ENCODE assay signal across 24 mouse cellular contexts in the genomic region with DNA sequence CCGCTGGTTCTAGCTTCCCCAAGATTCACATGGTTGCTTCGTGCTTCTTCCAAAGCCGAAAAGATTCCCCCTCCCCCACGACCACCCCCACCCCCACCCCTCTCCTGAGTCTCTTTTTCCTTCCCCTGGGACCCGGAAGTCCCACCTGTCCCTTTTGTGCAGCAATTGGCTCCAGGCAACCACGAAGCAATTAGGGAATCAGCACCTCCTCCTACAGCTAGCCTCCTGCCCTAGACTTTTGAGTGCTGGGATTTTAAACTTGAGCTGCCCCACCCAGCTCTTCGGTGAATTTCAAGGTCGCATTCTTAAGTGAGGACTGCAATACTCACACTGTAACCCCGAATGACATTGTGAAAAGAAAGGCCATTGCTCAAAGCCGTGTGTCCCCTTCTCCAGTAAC.
"Had no signal": no experiment of that assay in that cellular context is flagged by ENCODE, and none has a peak within 500 bp of the region (broad histone marks: within the 10 kb centered on the region; RNA-seq: fewer than 3 reads in every experiment).

No protein-coding gene starts in this region.

- H3K4me3 ChIP-seq: layer of hippocampus, adult 2 months; left cerebral cortex, adult 2 months; limb, embryonic 12.5 days; limb, embryonic 15.5 days; lung, embryonic 15.5 days; midbrain, embryonic 12.5 days; midbrain, embryonic 15.5 days; neural tube, embryonic 12.5 days; neural tube, embryonic 15.5 days had no signal

- H3K27me3 ChIP-seq: lung, embryonic 15.5 days; midbrain, embryonic 12.5 days; midbrain, embryonic 15.5 days; neural tube, embryonic 12.5 days; neural tube, embryonic 15.5 days had no signal

- H3K9ac ChIP-seq: limb, embryonic 12.5 days; limb, embryonic 15.5 days; liver, embryonic 14.5 days; liver, postnatal 0 days; lung, embryonic 15.5 days; midbrain, embryonic 12.5 days; midbrain, embryonic 15.5 days; neural tube, embryonic 12.5 days; neural tube, embryonic 15.5 days had no signal

- H3K36me3 ChIP-seq: limb, embryonic 12.5 days; limb, embryonic 15.5 days; lung, embryonic 15.5 days; midbrain, embryonic 12.5 days; midbrain, embryonic 15.5 days; neural tube, embryonic 12.5 days; neural tube, embryonic 15.5 days had no signal

- ATAC-seq: liver, postnatal 0 days; midbrain, embryonic 15.5 days had no signal

- DNase-seq: kidney, adult 2 months; kidney, postnatal 25 days; layer of hippocampus, adult 9-11 months; left cerebral cortex, postnatal 4 days; liver, postnatal 0 days; lung, postnatal 14 days; lung, postnatal 4 days; right cerebral cortex, adult 18-20 months; right cerebral cortex, postnatal 14 days; right cerebral cortex, postnatal 4 days; thymus, postnatal 25 days had no signal

- H3K4me1 ChIP-seq: lung, embryonic 15.5 days; midbrain, embryonic 15.5 days; neural tube, embryonic 12.5 days had no signal

- H3K9me3 ChIP-seq: limb, embryonic 12.5 days; limb, embryonic 15.5 days; lung, embryonic 15.5 days; midbrain, embryonic 12.5 days; midbrain, embryonic 15.5 days; neural tube, embryonic 12.5 days; neural tube, embryonic 15.5 days had no signal

- H3K27ac ChIP-seq: kidney, postnatal 0 days; layer of hippocampus, adult 2 months; left cerebral cortex, adult 2 months; limb, embryonic 12.5 days; limb, embryonic 15.5 days; liver, embryonic 14.5 days; lung, embryonic 15.5 days; midbrain, embryonic 12.5 days; midbrain, embryonic 15.5 days; neural tube, embryonic 12.5 days; neural tube, embryonic 15.5 days; stomach, postnatal 0 days had no signal

- H3K4me2 ChIP-seq: limb, embryonic 12.5 days; limb, embryonic 15.5 days; liver, embryonic 11.5 days; lung, embryonic 15.5 days; midbrain, embryonic 12.5 days; midbrain, embryonic 15.5 days; neural tube, embryonic 12.5 days; neural tube, embryonic 15.5 days had no signal
